In genomic region chr11:94449239-94449638, GRCm38 (mm10) we compare ENCODE assay signal across 19 mouse cellular contexts. TPM values are rescaled to one million over a fixed set of nuclear protein-coding genes. Genes with fewer than 3 reads are reported as not detected.
DNase-seq lines count a peak whose midpoint lies in the region; ATAC-seq lines count a peak whose summit lies in the region.
"Had no signal": no experiment of that assay in that cellular context is flagged by ENCODE, and none has a peak within 500 bp of the region (broad histone marks: within the 10 kb centered on the region; RNA-seq: fewer than 3 reads in every experiment).

No protein-coding gene starts in this region.

- no peak overlapping the region for H3K4me2 ChIP-seq in heart, embryonic 15.5 days
- H3K4me2 ChIP-seq in forebrain, embryonic 15.5 days (replicated peaks): no peak overlapping the region
- no peak overlapping the region for H3K4me2 ChIP-seq in hindbrain, embryonic 13.5 days
- H3K4me2 ChIP-seq in midbrain, embryonic 15.5 days: no peak overlapping the region
- H3K4me2 ChIP-seq: limb, embryonic 12.5 days; liver, embryonic 15.5 days had no signal

- WGBS in heart, embryonic 15.5 days: 61% methylated on average over 8 of the region's 8 CpGs
- 18% methylated on average over 8 of the region's 8 CpGs for WGBS in forebrain, embryonic 15.5 days
- 25% methylated on average over 8 of the region's 8 CpGs for WGBS in hindbrain, embryonic 13.5 days
- 22% methylated on average over 8 of the region's 8 CpGs for WGBS in midbrain, embryonic 15.5 days

- no peak overlapping the region for H3K4me3 ChIP-seq in heart, embryonic 15.5 days
- H3K4me3 ChIP-seq in forebrain, embryonic 15.5 days: no peak overlapping the region
- no peak overlapping the region for H3K4me3 ChIP-seq in hindbrain, embryonic 13.5 days
- no peak overlapping the region for H3K4me3 ChIP-seq in midbrain, embryonic 15.5 days
- H3K4me3 ChIP-seq: limb, embryonic 12.5 days; liver, embryonic 15.5 days; myocyte had no signal

- H3K4me1 ChIP-seq in heart, embryonic 15.5 days (replicated peaks): peaks cover 55% of the 10 kb centered on the region
- peaks cover 36% of the 10 kb centered on the region for H3K4me1 ChIP-seq in forebrain, embryonic 15.5 days
- H3K4me1 ChIP-seq in hindbrain, embryonic 13.5 days (replicated peaks): peaks cover 63% of the 10 kb centered on the region
- H3K4me1 ChIP-seq in midbrain, embryonic 15.5 days: peaks cover 35% of the 10 kb centered on the region

- H3K9ac ChIP-seq in heart, embryonic 15.5 days: no peak overlapping the region
- no peak overlapping the region for H3K9ac ChIP-seq in forebrain, embryonic 15.5 days (replicated peaks)
- H3K9ac ChIP-seq in hindbrain, embryonic 13.5 days: no peak overlapping the region
- H3K9ac ChIP-seq in midbrain, embryonic 15.5 days: no peak overlapping the region
- H3K9ac ChIP-seq: limb, embryonic 12.5 days; liver, embryonic 15.5 days had no signal

- no peak for ATAC-seq in heart, embryonic 15.5 days (replicated peaks; ENCODE audit: insufficient number of reproducible peaks, insufficient read depth, low FRiP score, low read depth)
- 0 out of 2 replicates have a peak, but pooled peaks have one; percentile 20 for ATAC-seq in forebrain, embryonic 15.5 days (replicated peaks)
- ATAC-seq in hindbrain, embryonic 13.5 days (ENCODE audit: low FRiP score): no peak
- 0 out of 2 replicates have a peak, but pooled peaks have one; percentile 57 for ATAC-seq in midbrain, embryonic 15.5 days (replicated peaks)
- ATAC-seq: activated CD4-positive, CD25-positive, alpha-beta regulatory T cell, adult 4 months; CD4-positive, CD25-positive, alpha-beta regulatory T cell, adult 4 months had no signal

- peak overlapping the region; percentile 95 for H3K27ac ChIP-seq in heart, embryonic 15.5 days
- H3K27ac ChIP-seq in forebrain, embryonic 15.5 days (replicated peaks): peak overlapping the region; percentile 71
- H3K27ac ChIP-seq in hindbrain, embryonic 13.5 days: peak overlapping the region; percentile 63
- H3K27ac ChIP-seq in midbrain, embryonic 15.5 days: peak overlapping the region; percentile 64
- H3K27ac ChIP-seq: limb, embryonic 12.5 days; liver, embryonic 15.5 days had no signal

- no peaks in the 10 kb centered on the region for H3K36me3 ChIP-seq in heart, embryonic 15.5 days
- H3K36me3 ChIP-seq in forebrain, embryonic 15.5 days: no peaks in the 10 kb centered on the region
- no peaks in the 10 kb centered on the region; the same call in 1 of the 2 replicates for H3K36me3 ChIP-seq in hindbrain, embryonic 13.5 days
- H3K36me3 ChIP-seq in midbrain, embryonic 15.5 days (replicated peaks): no peaks in the 10 kb centered on the region
- H3K36me3 ChIP-seq: liver, embryonic 15.5 days had no signal

- intact Hi-C loops in heart, postnatal 10 days (cut with DNase I): no loop called here

- H3K27me3 ChIP-seq in heart, embryonic 15.5 days: peaks cover 3% of the 10 kb centered on the region
- H3K27me3 ChIP-seq in forebrain, embryonic 15.5 days: no peaks in the 10 kb centered on the region
- H3K27me3 ChIP-seq in hindbrain, embryonic 13.5 days: no peaks in the 10 kb centered on the region
- H3K27me3 ChIP-seq in midbrain, embryonic 15.5 days (replicated peaks): no peaks in the 10 kb centered on the region
- H3K27me3 ChIP-seq: limb, embryonic 12.5 days had no signal

- no peak for DNase-seq in heart, postnatal 10 days
- DNase-seq in left cerebral cortex, adult 9 months (ENCODE audit: low spot score in 2 of 2): no peak
- DNase-seq in adrenal gland, postnatal 4 days (ENCODE audit: low spot score in 2 of 2): no peak
- no peak for DNase-seq in spleen, postnatal 10 days (ENCODE audit: low spot score in 2 of 2)
- DNase-seq: cerebellum, adult 11-12 months; kidney, adult 11 months; kidney, postnatal 25 days; lung, postnatal 4 days; thymus, postnatal 4 days had no signal

- H3K9me3 ChIP-seq in heart, embryonic 15.5 days (replicated peaks): no peaks in the 10 kb centered on the region
- H3K9me3 ChIP-seq in forebrain, embryonic 15.5 days: no peaks in the 10 kb centered on the region
- H3K9me3 ChIP-seq in hindbrain, embryonic 13.5 days: no peaks in the 10 kb centered on the region
- H3K9me3 ChIP-seq in midbrain, embryonic 15.5 days: no peaks in the 10 kb centered on the region
- H3K9me3 ChIP-seq: limb, embryonic 12.5 days; liver, embryonic 15.5 days had no signal

RNA-seq across cellular contexts. Expression of gene Cacna1g, which starts 24.8 kb away (rescaled TPM):
- polyA plus RNA-seq in heart, embryonic 15.5 days (2015; fragmentation: Nextera tagmentation; extraction: Ambion mirVana): 6.4 TPM in 2 replicates
- total RNA-seq in heart, postnatal 10 days (2021): 10 to 100 TPM; 33.4 to 41.3 TPM
- polyA plus RNA-seq in forebrain, embryonic 15.5 days (2015; fragmentation: Nextera tagmentation; extraction: Ambion mirVana): 6.8 and 9.2 TPM in 2 replicates
- polyA plus RNA-seq in hindbrain, embryonic 13.5 days (2015; fragmentation: Nextera tagmentation; extraction: Ambion mirVana): 13.6 and 14.2 TPM in 2 replicates
- 17.7 and 20.7 TPM in 2 replicates for polyA plus RNA-seq in midbrain, embryonic 15.5 days (2015; fragmentation: Nextera tagmentation; extraction: Ambion mirVana)
- 10 to 100 TPM in 1 of 2 experiments, 1 to 10 TPM in 1; 8.7 to 12.0 TPM for total RNA-seq in adrenal gland, postnatal 4 days (2021)
- polyA plus RNA-seq: activated CD4-positive, CD25-positive, alpha-beta regulatory T cell, adult 4 months; CD4-positive, CD25-positive, alpha-beta regulatory T cell, adult 4 months had no signal

RNA-seq across cellular contexts. Expression of gene Spata20, which starts 36.7 kb away (rescaled TPM):
- 0.13 and 0.28 TPM in 2 replicates for polyA plus RNA-seq in heart, embryonic 15.5 days (2015; fragmentation: Nextera tagmentation; extraction: Ambion mirVana)
- 1 to 10 TPM in 1 of 2 experiments, under 1 TPM in 1; 0.31 to 1.2 TPM for total RNA-seq in heart, postnatal 10 days (2021)
- polyA plus RNA-seq in forebrain, embryonic 15.5 days (2015; fragmentation: Nextera tagmentation; extraction: Ambion mirVana): 0.38 and 0.86 TPM in 2 replicates
- 0.17 and 0.56 TPM in 2 replicates for polyA plus RNA-seq in hindbrain, embryonic 13.5 days (2015; fragmentation: Nextera tagmentation; extraction: Ambion mirVana)
- polyA plus RNA-seq in midbrain, embryonic 15.5 days (2015; fragmentation: Nextera tagmentation; extraction: Ambion mirVana): 0.48 and 0.69 TPM in 2 replicates
- under 1 TPM in 1 of 2 experiments, not detected in 1; 0.11 TPM for total RNA-seq in adrenal gland, postnatal 4 days (2021)
- polyA plus RNA-seq: activated CD4-positive, CD25-positive, alpha-beta regulatory T cell, adult 4 months; CD4-positive, CD25-positive, alpha-beta regulatory T cell, adult 4 months; liver, embryonic 15.5 days; myocyte; small intestine, adult 2 months had no signal

RNA-seq across cellular contexts. Expression of gene Epn3, which starts 50.5 kb away (rescaled TPM):
- 13.1 and 16.9 TPM in 2 replicates for polyA plus RNA-seq in heart, embryonic 15.5 days (2015; fragmentation: Nextera tagmentation; extraction: Ambion mirVana)
- total RNA-seq in heart, postnatal 10 days (2021): 10 to 100 TPM; 26.5 to 26.7 TPM
- polyA plus RNA-seq in forebrain, embryonic 15.5 days (2015; fragmentation: Nextera tagmentation; extraction: Ambion mirVana): 0.66 and 0.75 TPM in 2 replicates
- polyA plus RNA-seq in hindbrain, embryonic 13.5 days (2015; fragmentation: Nextera tagmentation; extraction: Ambion mirVana): 0.44 and 0.90 TPM in 2 replicates
- polyA plus RNA-seq in midbrain, embryonic 15.5 days (2015; fragmentation: Nextera tagmentation; extraction: Ambion mirVana): 0.72 and 1.2 TPM in 2 replicates
- total RNA-seq in adrenal gland, postnatal 4 days (2021): 10 to 100 TPM; 10.3 to 13.2 TPM
- polyA plus RNA-seq: activated CD4-positive, CD25-positive, alpha-beta regulatory T cell, adult 4 months; CD4-positive, CD25-positive, alpha-beta regulatory T cell, adult 4 months had no signal

RNA-seq across cellular contexts. Expression of gene Abcc3, which starts 56.4 kb away (rescaled TPM):
- 1.1 and 1.7 TPM in 2 replicates for polyA plus RNA-seq in heart, embryonic 15.5 days (2015; fragmentation: Nextera tagmentation; extraction: Ambion mirVana)
- total RNA-seq in heart, postnatal 10 days (2021): 1 to 10 TPM; 2.8 TPM
- 0.60 and 0.66 TPM in 2 replicates for polyA plus RNA-seq in forebrain, embryonic 15.5 days (2015; fragmentation: Nextera tagmentation; extraction: Ambion mirVana)
- 0.50 and 0.77 TPM in 2 replicates for polyA plus RNA-seq in hindbrain, embryonic 13.5 days (2015; fragmentation: Nextera tagmentation; extraction: Ambion mirVana)
- polyA plus RNA-seq in midbrain, embryonic 15.5 days (2015; fragmentation: Nextera tagmentation; extraction: Ambion mirVana): 0.70 and 1.3 TPM in 2 replicates
- total RNA-seq in adrenal gland, postnatal 4 days (2021): 10 to 100 TPM in 1 of 2 experiments, 1 to 10 TPM in 1; 7.9 to 11.7 TPM
- polyA plus RNA-seq: myocyte had no signal

Comparison
In these comparisons a context has a peak if more than half of its experiments do, and no peak if none do; other contexts are left out.
1. ATAC-seq: peak in forebrain, embryonic 15.5 days (single experiment) and midbrain, embryonic 15.5 days (single experiment); none in heart, embryonic 15.5 days (single experiment) and hindbrain, embryonic 13.5 days (single experiment).
2. Peak in every context shown above with its lines, with median percentiles within 50 percentile points of each other: H3K27ac ChIP-seq.